Mouse (Mus musculus): ENCODE data around the gene Cflar. TPM values are rescaled to one million over a fixed set of nuclear protein-coding genes. Genes with fewer than 3 reads are reported as not detected.

The Cflar gene
- polyA plus RNA-seq, 1 experiment: 5.3 TPM

DNA sequence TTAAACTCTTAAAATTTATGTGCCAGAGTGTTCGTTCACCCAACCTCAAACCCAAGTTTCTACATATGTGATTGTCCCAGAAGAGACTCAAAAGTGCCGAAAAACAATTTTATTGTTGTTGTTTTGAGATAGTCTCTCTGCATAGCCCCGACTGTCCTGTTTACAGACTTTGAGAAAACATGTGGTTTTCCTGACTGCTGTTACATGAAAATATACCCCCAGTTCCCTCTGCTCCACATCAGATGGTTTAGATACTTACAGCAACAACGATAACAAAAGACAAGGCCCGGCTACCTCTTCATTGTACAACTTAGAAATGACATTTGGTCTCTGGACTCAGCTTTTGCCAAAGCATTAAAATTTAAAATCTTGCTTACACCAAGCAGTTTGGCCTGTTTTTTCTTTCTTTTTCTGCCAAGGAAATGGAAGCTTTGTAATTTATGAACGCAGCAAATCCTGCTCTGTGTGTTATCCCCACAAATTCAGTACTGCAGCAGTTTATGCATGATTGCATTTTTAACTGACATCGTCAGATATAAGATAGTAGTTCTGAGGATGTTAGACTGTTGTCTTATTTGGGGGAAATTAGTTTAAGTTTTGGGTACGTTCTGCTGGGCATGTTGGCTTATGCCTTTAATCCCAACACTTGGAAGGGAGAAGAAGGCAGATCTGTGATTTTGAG, 6.4 kb downstream of the Cflar start:
- TF ChIP-seq GATA1 (IDR thresholded peaks at IDR 0.05; ENCODE audit: borderline replicate concordance, low read length) (no peak), FLI1 (IDR thresholded peaks at IDR 0.05; ENCODE audit: low read length) (no peak)
- no peaks in the 10 kb centered on the region for H3K27me3 ChIP-seq (replicated peaks)
- no peaks in the 10 kb centered on the region for H3K9me3 ChIP-seq
- H3K36me3 ChIP-seq (replicated peaks; ENCODE audit: low read length): peaks cover 77% of the 10 kb centered on the region
- H3K4me1 ChIP-seq: peaks cover 72% of the 10 kb centered on the region
- no peak overlapping the region for H3K4me3 ChIP-seq (replicated peaks)

DNA sequence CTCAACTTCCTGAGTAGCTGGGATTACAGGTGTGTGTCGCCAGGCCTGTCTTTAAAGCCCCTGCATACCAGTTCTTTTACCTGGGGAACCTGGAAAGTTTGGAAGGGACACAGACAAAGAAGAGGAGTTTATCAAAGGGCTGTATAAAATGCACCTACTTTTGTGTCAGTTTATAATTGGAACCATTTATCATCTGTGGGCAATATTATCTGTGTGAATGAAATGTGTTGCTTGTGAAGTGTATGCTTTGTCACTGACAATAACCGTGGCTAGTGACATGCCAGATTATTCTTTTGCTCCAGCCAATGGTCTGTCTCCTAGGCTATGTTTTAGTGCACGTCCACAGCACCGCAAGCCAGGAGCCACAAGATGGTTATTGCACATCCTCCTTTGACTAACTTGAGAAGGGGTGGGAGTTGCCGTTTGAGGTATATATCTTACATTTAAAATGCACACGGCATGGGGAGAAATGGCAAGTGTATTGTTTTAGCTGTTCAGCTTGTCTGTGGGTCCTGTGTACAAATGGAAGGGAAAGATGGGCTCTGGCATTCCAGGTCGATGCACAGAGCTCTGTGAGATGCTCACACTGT, 8.1 kb downstream of the Cflar start:
- H3K36me3 ChIP-seq (replicated peaks; ENCODE audit: low read length): peaks cover 86% of the 10 kb centered on the region
- no peaks in the 10 kb centered on the region for H3K27me3 ChIP-seq (replicated peaks)
- H3K4me3 ChIP-seq (replicated peaks): peak overlapping the region; percentile 67
- TF ChIP-seq GATA1 (IDR thresholded peaks at IDR 0.05; ENCODE audit: borderline replicate concordance, low read length): no peak
- no peak for TF ChIP-seq FLI1 (IDR thresholded peaks at IDR 0.05; ENCODE audit: low read length)
- peaks cover 90% of the 10 kb centered on the region for H3K4me1 ChIP-seq
- H3K9me3 ChIP-seq: no peaks in the 10 kb centered on the region

DNA sequence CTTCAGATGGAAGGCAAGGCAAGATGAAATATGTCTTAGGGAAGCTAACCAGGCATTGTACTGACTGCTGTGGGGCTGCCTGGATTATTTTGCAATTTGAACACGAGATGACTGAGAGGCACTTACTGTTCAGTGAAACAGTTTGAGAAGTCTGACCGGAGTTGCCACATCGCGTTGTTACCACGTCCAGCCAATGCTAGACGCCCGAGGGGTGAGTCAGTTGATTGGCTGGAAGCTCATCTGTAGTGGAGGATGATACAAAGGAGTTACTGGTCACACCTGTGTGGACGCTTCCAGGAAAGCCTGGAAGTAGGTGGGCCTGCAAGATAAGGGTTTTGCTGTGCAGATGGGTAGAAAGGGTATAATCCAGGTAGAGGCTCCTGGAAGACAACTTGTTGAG, 8.8 kb downstream of the Cflar start:
- no peaks in the 10 kb centered on the region for H3K9me3 ChIP-seq
- H3K4me1 ChIP-seq: peaks cover 93% of the 10 kb centered on the region
- TF ChIP-seq FLI1 (IDR thresholded peaks at IDR 0.05; ENCODE audit: low read length) (no peak), GATA1 (IDR thresholded peaks at IDR 0.05; ENCODE audit: borderline replicate concordance, low read length) (no peak)
- H3K27me3 ChIP-seq (replicated peaks): no peaks in the 10 kb centered on the region
- peaks cover 81% of the 10 kb centered on the region for H3K36me3 ChIP-seq (replicated peaks; ENCODE audit: low read length)
- H3K4me3 ChIP-seq (replicated peaks): peak overlapping the region; percentile 85

DNA sequence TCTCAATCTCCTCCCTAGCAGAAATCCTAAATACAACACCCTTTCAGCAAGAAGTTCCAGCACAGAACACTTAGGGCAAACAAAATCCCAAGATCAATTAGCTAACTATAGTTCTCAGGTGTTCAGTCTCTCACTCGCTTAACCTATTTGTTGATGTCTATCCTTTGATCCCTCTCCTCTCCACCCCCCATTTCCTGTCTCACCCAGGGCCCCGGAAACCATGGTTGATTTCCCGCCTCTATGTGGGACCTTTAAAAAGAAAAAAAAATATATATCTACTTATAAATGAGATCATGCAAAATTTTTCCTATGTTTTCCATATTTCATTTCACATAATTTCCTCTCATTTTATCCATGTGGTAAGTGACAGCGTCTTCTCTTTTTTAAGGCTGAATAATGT, 9.7 kb downstream of the Cflar start:
- TF ChIP-seq GATA1 (IDR thresholded peaks at IDR 0.05; ENCODE audit: borderline replicate concordance, low read length) (no peak), FLI1 (IDR thresholded peaks at IDR 0.05; ENCODE audit: low read length) (no peak)
- Histone ChIP-seq H3K9me3 (no peaks in the 10 kb centered on the region), H3K36me3 (replicated peaks; ENCODE audit: low read length) (peaks cover 78% of the 10 kb centered on the region), H3K4me1 (peaks cover 93% of the 10 kb centered on the region), H3K4me3 (replicated peaks) (peak overlapping the region; percentile 85), H3K27me3 (replicated peaks) (no peaks in the 10 kb centered on the region)

DNA sequence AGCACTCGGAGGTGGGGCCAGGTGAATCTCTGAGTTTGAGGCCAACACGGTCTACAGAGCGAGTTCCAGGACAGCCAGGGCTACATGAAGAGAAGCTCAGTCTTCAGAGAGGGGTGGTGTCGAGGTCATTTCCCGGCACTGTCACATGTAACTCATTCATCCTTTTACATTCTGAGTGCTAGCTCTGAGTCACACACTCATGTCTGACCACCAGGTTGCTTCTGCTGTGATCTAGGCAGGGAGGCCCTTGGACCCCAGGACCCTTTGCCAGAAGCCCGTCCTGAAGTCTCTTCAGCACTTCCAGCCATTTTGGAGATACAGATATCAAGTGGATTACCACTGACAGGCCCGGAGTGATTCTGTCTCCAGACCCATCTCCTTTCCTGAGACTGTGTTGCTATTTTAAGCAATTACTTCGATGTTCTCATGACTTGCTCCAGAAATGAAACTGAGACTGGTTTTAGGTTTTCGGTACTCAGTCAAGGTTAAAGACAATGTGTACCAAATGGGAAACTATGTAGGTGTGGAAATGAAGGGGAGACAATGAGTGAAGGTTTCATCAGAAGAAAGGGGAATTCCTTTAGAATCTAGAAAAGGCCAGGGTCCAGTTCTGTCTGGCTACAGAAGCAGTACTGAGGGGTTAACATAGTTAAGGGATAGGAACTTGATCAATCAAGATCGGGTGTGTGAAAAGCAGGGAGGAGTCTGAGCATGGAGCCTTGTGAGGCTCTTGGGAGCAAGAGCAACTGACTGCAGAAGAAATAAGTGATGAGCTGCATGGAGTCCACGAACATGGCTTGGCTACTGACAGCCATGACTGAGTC, 11.0 kb downstream of the Cflar start:
- peaks cover 94% of the 10 kb centered on the region for H3K4me1 ChIP-seq

DNA sequence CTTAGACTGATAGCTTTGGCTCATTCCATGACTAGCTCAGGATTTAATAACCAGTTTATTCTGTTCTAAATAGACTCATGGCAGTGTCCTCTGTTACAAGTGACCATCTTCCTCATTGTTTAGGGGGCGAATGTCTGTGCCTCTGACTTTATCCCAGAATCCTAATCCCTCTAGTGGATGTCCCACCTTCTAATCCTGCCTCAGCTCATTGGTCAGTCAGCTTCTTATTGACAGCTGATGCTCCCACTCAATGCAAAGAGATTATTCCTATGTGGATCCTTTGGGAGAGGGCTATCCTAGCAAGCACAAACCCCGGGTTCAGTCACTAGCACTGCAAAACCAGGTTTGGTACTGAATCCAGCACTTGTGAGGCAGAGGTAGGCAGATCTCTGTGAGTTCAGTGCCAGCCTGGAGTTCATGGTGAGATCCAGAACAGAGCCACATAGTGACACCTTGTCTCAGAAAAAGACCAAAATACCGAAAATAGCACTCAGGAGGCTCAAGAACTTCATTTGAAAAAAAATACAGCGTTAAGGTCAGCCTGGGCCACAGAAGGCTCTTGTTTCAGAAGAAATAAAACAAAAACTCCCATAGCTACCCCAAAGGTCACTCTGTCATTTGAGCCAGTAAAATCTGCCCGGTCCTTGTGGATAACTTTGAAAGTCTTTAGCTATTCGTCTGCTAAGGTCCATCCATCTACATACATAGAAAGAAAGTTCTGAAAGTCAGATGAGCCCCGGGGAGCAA, 11.9 kb downstream of the Cflar start:
- peaks cover 94% of the 10 kb centered on the region for H3K4me1 ChIP-seq
- H3K27me3 ChIP-seq (replicated peaks): no peaks in the 10 kb centered on the region
- H3K4me3 ChIP-seq (replicated peaks): no peak overlapping the region
- no peaks in the 10 kb centered on the region for H3K9me3 ChIP-seq
- peaks cover 82% of the 10 kb centered on the region for H3K36me3 ChIP-seq (replicated peaks; ENCODE audit: low read length)
- TF ChIP-seq GATA1 (IDR thresholded peaks at IDR 0.05; ENCODE audit: borderline replicate concordance, low read length) (no peak), FLI1 (IDR thresholded peaks at IDR 0.05; ENCODE audit: low read length) (no peak)

More for the DNA sequence above, 11.0 kb downstream of the Cflar start:
- H3K9me3 ChIP-seq: no peaks in the 10 kb centered on the region
- peaks cover 82% of the 10 kb centered on the region for H3K36me3 ChIP-seq (replicated peaks; ENCODE audit: low read length)
- H3K27me3 ChIP-seq (replicated peaks): no peaks in the 10 kb centered on the region
- no peak for TF ChIP-seq GATA1 (IDR thresholded peaks at IDR 0.05; ENCODE audit: borderline replicate concordance, low read length)
- no peak for TF ChIP-seq FLI1 (IDR thresholded peaks at IDR 0.05; ENCODE audit: low read length)
- peak overlapping the region; percentile 8 for H3K4me3 ChIP-seq (replicated peaks)

DNA sequence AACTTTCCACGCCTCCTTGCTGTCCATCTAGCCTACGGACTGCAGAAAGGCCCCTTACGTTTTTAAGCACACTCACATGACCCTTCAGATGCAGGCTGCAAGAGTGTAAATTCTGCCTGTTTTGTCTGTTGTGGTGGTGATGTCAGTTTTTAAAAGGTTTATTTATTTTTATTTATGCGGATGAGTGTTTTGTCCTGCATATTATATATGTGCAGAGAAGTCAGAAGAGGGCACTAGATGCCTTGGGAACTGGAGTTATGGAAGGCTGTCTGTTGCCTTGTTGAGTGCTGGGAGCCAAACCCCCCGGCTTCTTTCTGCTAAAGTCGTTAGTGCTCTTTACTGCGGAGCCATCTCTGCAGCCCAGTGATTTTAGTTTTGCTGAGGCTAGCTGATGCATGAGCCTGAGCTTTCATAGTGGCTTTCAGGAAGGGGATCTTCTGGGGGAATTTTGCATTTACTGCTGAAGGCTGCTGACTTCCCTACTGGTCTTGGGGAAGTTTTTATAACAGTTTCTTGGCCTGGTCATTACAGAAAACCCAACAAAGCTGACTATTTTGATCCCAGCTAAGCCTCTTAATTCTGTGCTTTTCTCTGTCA, 12.6 kb downstream of the Cflar start:
- Histone ChIP-seq H3K9me3 (no peaks in the 10 kb centered on the region), H3K4me1 (peaks cover 94% of the 10 kb centered on the region), H3K4me3 (replicated peaks) (no peak overlapping the region), H3K36me3 (replicated peaks; ENCODE audit: low read length) (peaks cover 84% of the 10 kb centered on the region), H3K27me3 (replicated peaks) (no peaks in the 10 kb centered on the region)
- no peak for TF ChIP-seq FLI1 (IDR thresholded peaks at IDR 0.05; ENCODE audit: low read length)
- no peak for TF ChIP-seq GATA1 (IDR thresholded peaks at IDR 0.05; ENCODE audit: borderline replicate concordance, low read length)

DNA sequence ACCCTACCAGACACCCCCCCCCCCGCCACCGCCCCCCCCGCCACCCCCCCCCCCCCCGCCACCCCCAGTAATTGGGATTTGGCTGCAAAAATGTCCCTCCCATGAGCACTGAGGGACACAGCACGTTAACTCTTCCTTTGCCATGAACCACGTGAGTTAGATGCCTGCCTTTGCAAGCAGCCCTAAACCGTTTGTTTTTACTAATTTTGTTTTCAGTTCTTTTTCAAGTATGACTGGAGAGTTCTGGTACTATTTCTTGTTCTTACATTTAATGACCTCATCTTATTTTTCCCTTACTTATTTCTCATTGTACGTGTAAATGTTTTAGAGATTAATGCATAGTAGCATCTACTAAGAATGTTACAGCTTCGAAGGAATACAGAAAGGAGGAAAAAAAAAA, 13.2 kb downstream of the Cflar start:
- Histone ChIP-seq H3K4me3 (replicated peaks) (no peak overlapping the region), H3K9me3 (no peaks in the 10 kb centered on the region), H3K36me3 (replicated peaks; ENCODE audit: low read length) (peaks cover 84% of the 10 kb centered on the region), H3K4me1 (peaks cover 94% of the 10 kb centered on the region), H3K27me3 (replicated peaks) (no peaks in the 10 kb centered on the region)
- TF ChIP-seq FLI1 (IDR thresholded peaks at IDR 0.05; ENCODE audit: low read length): no peak
- TF ChIP-seq GATA1 (IDR thresholded peaks at IDR 0.05; ENCODE audit: borderline replicate concordance, low read length): no peak

DNA sequence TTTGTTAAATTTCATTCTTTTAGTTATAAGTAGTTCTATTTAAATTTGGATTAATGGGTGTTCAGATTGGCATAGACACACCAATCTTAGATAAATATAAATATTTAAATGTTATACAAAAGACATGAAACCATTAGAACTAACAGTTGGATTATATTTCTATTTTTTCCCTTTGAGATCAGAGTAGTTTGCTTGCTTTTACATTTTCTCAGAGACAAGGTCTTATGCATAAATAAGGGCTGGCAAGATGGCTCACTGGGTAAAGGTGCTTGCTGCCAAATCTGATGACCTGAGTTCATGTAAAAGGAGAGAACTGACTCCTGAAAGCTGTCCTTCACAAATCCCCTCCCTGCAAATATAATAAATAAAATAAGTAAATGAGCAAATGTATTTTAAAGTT, 13.8 kb downstream of the Cflar start:
- H3K9me3 ChIP-seq: no peaks in the 10 kb centered on the region
- no peak overlapping the region for H3K4me3 ChIP-seq (replicated peaks)
- H3K27me3 ChIP-seq (replicated peaks): no peaks in the 10 kb centered on the region
- TF ChIP-seq FLI1 (IDR thresholded peaks at IDR 0.05; ENCODE audit: low read length): no peak
- TF ChIP-seq GATA1 (IDR thresholded peaks at IDR 0.05; ENCODE audit: borderline replicate concordance, low read length): no peak
- peaks cover 89% of the 10 kb centered on the region for H3K4me1 ChIP-seq
- H3K36me3 ChIP-seq (replicated peaks; ENCODE audit: low read length): peaks cover 84% of the 10 kb centered on the region

Data from megakaryocyte, embryonic 14.5 days (primary cell).